Mouse (Mus musculus): ENCODE data around the gene Kpnb1. TPM values are rescaled to one million over a fixed set of nuclear protein-coding genes. Genes with fewer than 3 reads are reported as not detected.
"Not testable (repeated sequence)": the region's sequence is repeated elsewhere in the genome, so short reads cannot be mapped to it uniquely, and the experiment has no call there.

Gene Kpnb1
- total RNA-seq, 2 experiments from 2014 or later, result 108 to 120 TPM

DNA sequence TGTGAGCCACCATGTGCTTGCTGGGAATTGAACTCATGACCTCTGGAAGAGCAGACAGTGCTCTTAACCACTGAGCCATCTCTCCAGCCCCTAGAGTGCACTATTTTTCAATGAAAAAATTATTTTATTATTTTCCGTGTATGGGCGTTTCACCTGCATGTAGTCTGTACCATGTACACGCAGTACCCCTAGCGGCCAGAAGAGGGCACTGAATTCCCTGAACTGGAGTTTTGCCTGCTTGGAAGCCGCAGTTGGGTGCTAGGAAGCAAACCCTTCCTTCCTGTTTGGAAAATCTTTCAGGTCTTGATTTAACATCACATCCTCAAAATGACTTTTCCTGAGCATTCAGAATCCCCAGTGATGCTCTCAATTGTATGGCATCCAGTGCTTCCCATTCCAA is 10.9 kb upstream of the Kpnb1 start:
- Histone ChIP-seq H3K4me3 (no peak overlapping the region), H3K27ac (no peak overlapping the region)
- TF ChIP-seq CTCF (IDR thresholded peaks at IDR 0.05), result peak; percentile 72
- no peak for DNase-seq (ENCODE audit: extremely low spot score in 1 of 2, low spot score in 2 of 2)
- intact Hi-C loops (cut with DNase I), result loop anchor here (5.0 kb wide), 1 partner anchor 129 kb away; no protein-coding TSS in a partner anchor

DNA sequence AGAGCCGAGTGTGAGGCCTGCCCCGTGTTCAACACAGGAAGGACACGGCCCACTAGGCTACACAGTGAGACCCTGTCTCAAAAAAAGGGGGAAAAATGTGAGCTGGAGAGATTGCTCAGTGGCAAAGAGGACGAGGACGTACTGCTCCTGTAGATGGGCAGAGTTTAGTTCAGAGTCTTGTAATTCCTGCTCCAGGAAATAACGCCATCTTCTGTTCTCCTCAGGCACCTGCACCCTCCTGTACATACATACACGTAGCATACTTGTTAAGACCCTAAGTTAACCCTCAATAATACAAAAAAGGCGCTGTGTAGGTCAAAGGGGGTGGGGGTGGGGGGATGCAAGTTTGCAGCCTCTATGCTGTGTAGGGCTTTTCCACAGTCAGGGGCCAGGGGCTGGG is 9.3 kb upstream of the Kpnb1 start:
- no peak overlapping the region for H3K4me3 ChIP-seq
- no peak for DNase-seq (ENCODE audit: extremely low spot score in 1 of 2, low spot score in 2 of 2)
- no peak overlapping the region for H3K27ac ChIP-seq
- no peak for TF ChIP-seq CTCF (IDR thresholded peaks at IDR 0.05)
- intact Hi-C loops (cut with DNase I), result loop anchor here (5.0 kb wide), 1 partner anchor 130 kb away; no protein-coding TSS in a partner anchor

DNA sequence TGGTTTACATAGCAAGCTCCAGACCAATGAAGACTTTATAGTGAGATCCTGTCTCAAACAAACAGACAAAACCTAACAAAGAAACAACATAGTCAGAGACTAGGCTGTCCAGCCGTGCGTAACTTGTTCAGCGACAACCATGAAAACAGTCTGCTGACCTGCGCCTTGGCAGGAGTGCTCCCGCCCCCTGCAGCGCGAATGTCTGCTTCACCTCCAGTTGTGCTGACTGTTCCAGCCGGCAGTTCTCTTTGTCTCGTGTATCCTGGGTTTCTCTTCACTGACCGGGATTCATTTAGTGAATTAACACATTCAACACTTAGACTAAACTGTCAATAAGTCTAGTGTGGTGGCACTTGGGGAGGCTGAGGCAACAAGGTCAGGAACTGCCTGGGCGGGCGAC is 8.9 kb upstream of the Kpnb1 start:
- no peak for TF ChIP-seq CTCF (IDR thresholded peaks at IDR 0.05)
- intact Hi-C loops (cut with DNase I), result loop anchor here (5.0 kb wide), 1 partner anchor 131 kb away; no protein-coding TSS in a partner anchor
- no peak for DNase-seq (ENCODE audit: extremely low spot score in 1 of 2, low spot score in 2 of 2)
- Histone ChIP-seq H3K4me3 (no peak overlapping the region), H3K27ac (no peak overlapping the region)

DNA sequence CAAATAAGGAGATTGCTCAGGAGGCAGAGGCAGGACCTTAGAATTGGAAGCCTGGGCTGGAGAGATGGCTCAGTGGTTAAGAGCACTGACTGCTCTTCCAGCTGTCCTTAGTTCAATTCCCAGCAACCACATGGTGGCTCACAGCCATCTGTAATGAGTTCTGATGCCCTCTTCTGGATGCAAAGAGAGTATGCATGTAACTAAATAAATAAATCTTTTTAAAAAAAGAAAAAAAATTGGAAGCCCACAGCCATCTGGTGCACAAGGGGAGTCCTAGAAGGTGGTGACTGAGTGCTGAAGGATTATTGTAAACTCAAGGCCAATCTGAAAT is 4.9 kb upstream of the Kpnb1 start:
- Histone ChIP-seq H3K27ac (no peak overlapping the region), H3K4me3 (no peak overlapping the region)
- DNase-seq (ENCODE audit: extremely low spot score in 1 of 2, low spot score in 2 of 2), result no peak
- peak; percentile 23 for TF ChIP-seq CTCF (IDR thresholded peaks at IDR 0.05)
- intact Hi-C loops (cut with DNase I), result no loop called here

DNA sequence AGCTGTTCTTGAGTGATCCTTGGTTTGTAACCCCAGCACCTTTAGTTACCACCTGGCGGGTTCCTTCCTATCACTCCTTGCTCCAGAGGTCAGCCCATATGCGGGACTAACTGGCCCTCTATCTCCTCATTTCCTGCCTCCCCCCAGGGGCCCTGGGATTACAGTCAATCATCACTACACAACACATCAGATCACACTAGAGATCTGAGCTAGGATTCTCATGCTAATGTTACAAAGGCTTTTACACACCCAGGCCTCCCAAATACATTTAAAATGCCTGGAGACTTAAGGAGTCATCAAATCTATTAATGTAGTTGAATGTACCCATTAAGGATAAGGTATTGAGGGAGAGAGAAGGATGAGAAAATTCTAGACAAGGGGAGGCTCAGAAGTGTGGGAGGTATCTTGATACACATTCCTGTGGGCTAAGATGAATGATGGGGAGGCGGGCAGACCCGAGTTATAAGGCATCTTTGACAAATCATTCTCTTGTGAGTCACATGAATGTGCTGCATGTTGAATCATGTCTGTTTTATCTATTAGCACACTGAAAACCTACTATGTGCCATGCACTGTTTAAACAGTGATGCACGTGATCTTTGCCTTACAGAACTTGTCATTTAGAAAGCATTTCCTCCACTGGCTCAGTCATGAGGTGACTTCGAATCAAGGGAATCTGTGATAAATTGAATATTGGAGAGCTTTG is 4.4 kb upstream of the Kpnb1 start:
- H3K27ac ChIP-seq, result no peak overlapping the region
- H3K4me3 ChIP-seq, result no peak overlapping the region
- intact Hi-C loops (cut with DNase I), result no loop called here
- no peak for DNase-seq (ENCODE audit: extremely low spot score in 1 of 2, low spot score in 2 of 2)
- no peak for TF ChIP-seq CTCF (IDR thresholded peaks at IDR 0.05)

DNA sequence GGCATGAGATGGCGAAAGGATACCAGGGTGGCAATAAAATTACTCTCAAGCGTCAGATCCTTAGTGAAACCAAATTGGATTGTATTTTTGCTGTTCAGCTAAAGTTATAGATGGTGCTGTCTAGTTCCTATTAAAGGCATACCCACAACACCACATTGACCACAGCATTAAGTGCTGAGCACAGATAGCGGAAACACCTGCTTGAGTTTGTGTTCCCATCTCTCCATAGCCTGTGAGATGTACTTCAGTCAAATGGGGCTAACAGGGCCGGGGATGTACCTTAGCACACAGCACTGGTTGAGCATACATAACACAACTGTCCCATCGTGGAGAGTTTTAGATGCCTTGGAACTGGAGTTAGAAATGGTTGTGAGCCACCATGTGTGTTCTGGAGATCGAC is 3.3 kb upstream of the Kpnb1 start:
- TF ChIP-seq CTCF (IDR thresholded peaks at IDR 0.05), result no peak
- no peak for DNase-seq (ENCODE audit: extremely low spot score in 1 of 2, low spot score in 2 of 2)
- H3K4me3 ChIP-seq, result no peak overlapping the region

DNA sequence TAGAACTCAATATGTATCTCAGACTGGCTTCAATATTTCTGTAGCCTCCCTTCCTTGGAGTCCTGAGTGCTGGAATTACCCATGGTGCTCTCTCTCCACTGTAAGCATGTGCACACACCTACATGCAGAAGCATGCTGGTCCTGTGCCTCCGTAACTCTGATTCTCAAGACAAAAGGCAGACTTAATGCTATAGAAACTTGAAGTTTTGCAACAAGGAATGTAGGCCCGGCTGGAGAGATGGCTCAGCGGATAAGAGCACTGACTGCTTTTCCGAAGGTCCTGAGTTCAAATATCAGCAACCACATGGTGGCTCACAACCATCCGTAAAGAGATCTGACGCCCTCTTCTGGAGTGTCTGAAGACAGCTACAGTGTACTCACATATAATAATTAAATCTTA is 2.0 kb upstream of the Kpnb1 start:
- H3K4me3 ChIP-seq; H3K27ac ChIP-seq; DNase-seq (ENCODE audit: extremely low spot score in 1 of 2, low spot score in 2 of 2): not testable (repeated sequence)
- intact Hi-C loops (cut with DNase I), result loop anchor here (5.0 kb wide), 1 partner anchor 128 kb away; the partner anchor contains the start of gene Mrpl45

More for the DNA sequence above, 3.3 kb upstream of the Kpnb1 start:
- intact Hi-C loops (cut with DNase I), result no loop called here
- H3K27ac ChIP-seq, result no peak overlapping the region

DNA sequence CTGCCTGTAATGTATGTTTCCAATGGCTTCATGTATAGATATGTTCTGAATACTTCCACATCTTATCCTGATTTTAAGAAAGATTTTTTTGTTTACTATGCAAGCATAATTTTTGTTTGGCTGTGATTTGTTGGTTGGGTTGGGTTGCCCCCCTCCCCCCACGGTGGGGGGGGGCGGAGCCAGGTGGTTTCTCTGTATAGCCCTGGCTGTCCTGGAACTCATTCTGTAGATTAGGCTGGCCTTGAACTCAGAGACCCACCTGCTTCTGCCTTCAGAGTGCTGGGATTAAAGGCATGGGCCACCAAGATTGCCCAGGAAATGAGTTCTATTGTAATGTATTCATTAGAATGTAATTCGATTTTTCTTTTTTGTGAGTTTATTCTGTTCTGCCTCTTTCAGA is 1.6 kb upstream of the Kpnb1 start:
- intact Hi-C loops (cut with DNase I), result loop anchor here (5.0 kb wide), 1 partner anchor 128 kb away; the partner anchor contains the start of gene Mrpl45
- DNase-seq (ENCODE audit: extremely low spot score in 1 of 2, low spot score in 2 of 2), result no peak
- no peak for TF ChIP-seq CTCF (IDR thresholded peaks at IDR 0.05)
- no peak overlapping the region; the same call in 1 of the 2 replicates for H3K27ac ChIP-seq
- no peak overlapping the region; the same call in 1 of the 2 replicates for H3K4me3 ChIP-seq

DNA sequence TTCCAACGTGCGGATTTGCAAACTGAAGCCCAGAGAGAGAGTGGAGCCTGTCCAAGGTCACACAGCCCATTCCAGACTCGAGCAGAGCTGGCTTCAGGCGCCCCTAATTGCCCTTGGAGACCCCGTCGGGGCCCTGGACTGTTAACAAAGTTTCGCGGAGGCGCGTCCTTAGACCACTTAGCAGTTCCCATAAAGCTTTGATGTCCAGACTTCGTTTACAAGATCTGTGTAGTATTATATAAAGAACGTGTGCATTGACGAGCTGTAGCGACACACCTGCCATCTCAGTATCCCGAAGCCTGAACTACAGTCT is 918 bp upstream of the Kpnb1 start:
- Histone ChIP-seq H3K27ac (peak overlapping the region; percentile 88), H3K4me3 (peak overlapping the region; percentile 55)
- no peak for DNase-seq (ENCODE audit: extremely low spot score in 1 of 2, low spot score in 2 of 2)
- TF ChIP-seq CTCF (IDR thresholded peaks at IDR 0.05), result no peak
- intact Hi-C loops (cut with DNase I), result loop anchor here (5.0 kb wide), 1 partner anchor 129 kb away; the partner anchor contains the start of gene Mrpl45

DNA sequence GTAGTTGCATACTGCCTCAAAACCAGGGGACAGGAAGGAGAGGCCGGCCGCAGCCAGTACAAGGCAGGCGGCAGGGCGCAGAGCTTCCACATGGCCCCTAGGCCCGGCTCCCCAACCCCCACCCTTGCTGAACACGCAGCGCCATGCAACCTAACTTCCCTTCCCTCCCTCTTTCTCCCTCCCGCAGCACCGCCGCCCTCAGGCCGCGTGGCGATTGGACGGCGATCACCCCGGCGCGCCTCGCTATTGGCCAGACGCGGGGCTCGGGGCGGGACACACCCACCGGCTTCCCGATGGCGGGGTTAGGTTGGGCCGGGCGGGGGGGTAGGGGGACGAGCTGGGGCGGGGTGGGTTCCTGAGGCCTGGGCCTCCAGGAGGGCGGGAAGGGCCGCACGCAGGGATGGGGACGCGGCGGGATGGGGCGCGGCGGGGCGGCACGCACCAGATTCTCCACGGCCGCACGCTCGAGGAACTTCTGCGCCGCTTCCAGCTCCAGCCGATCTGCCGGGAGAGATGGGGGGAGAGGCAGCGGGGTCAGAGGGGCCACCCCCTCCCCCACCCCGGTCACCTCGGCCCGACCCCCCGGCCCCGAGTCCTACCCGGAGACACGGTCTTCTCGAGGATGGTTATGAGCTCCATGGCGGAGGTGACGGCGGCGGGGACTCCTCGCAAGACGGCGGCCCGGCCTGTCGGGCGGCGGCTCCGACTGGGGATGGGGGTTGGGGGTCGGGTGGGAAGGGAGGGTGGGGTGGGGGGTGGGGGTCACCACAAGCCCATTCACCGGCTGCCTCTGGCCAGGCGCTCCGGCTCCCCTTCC is 526 bp downstream of the Kpnb1 start:
- Histone ChIP-seq H3K4me3 (peak overlapping the region; percentile 92), H3K27ac (peak overlapping the region; percentile 95)
- intact Hi-C loops (cut with DNase I), result loop anchor here (5.0 kb wide), 1 partner anchor 130 kb away; the partner anchor contains the start of gene Mrpl45
- TF ChIP-seq CTCF (IDR thresholded peaks at IDR 0.05), result no peak; the same call in 1 of the 2 replicates
- DNase-seq (ENCODE audit: extremely low spot score in 1 of 2, low spot score in 2 of 2), result peak; percentile 98

DNA sequence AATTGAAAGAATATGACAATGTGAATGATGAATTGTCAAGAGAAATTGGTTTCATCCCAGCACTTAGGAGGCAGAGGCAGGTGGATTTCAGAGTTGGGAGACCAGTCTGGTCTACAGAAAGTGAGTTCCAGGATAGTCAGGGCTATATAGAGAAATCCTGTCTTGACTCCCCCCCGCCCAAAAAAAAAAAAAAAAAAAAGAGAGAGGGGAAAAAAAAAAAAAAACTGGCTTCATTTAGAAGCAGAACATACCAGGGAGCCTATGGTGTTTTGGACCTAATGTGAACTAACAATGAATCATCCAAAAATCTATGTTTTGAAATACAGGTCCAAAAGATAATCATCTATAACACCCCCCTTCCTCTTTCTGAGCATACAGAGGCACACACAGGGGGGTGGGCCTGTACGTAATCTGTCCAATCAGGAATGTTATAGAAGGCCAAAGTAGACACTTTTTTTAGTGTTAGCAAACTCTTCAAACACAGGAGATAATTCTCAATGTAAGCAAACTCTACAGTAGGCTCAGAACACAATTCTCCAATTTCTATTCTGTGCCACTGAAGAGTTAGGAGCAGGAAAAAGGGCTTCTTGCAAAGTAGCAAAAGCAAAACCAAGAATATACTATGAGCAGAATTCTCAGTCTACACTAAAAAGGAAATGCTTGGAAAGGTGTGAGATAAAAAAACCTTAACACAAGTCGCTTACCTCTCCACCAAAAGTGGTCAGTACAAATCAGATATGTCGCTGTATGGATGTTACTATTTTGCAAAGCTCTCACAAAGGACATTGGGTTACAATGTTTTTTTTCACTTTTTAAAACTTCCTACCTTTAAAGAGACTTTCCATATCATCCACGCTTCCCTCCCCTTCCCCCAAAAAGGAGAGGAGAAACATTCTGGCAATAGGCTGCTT is 1.7 kb downstream of the Kpnb1 start:
- no peak for DNase-seq (ENCODE audit: extremely low spot score in 1 of 2, low spot score in 2 of 2)
- intact Hi-C loops (cut with DNase I), result loop anchor here (5.0 kb wide), 1 partner anchor 131 kb away; the partner anchor contains the start of gene Mrpl45
- no peak for TF ChIP-seq CTCF (IDR thresholded peaks at IDR 0.05)
- H3K27ac ChIP-seq, result no peak overlapping the region
- peak overlapping the region; percentile 92 for H3K4me3 ChIP-seq

All from left cerebral cortex, adult 2 months (tissue).